In the genomic region with DNA sequence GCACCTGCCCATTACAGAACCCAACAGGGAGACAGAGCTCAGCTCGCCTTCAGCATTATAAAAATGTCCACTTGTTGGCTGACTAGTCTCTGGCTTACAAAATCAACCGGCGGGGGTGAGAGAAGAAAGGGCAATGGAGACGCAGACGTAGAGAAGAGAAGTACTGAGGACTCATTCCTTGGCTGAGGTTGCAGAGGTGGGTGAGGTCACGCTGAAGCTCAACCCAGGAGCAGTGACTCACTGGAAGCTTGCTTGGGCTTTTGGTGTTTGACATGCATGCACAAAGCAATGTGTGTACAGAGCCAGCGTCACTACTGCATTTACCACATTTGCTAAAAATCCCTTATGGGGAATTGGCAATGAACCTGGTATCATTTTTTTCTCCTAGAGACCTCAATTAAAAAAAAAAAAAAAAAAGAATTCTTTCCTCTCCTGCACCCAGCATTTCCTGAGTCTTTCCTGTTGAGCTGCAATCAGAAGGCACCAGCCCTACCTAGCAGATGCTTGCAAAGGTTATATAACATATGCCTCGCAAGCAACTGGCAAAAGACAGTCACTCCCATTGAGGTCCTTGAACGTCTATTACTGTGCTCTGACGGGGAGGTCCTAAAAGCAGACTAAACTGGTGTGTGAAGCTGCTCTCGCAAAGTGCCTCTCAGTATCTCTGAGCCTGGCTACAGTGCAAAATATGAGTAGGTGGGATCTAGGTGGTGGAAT, we compare ENCODE assay signal across 14 mouse cellular contexts.
A peak's percentile ranks its signal among the peaks of the same experiment; 100 is the strongest.
DNase-seq lines count a peak whose midpoint lies in the region; ATAC-seq lines count a peak whose summit lies in the region.
"Had no signal": no experiment of that assay in that cellular context is flagged by ENCODE, and none has a peak within 500 bp of the region (broad histone marks: within the 10 kb centered on the region; RNA-seq: fewer than 3 reads in every experiment).

No protein-coding gene starts in this region.

- no peak overlapping the region for H3K27ac ChIP-seq in embryonic facial prominence, embryonic 10.5 days (replicated peaks)
- H3K27ac ChIP-seq: forebrain, embryonic 15.5 days; limb, embryonic 13.5 days; midbrain, embryonic 10.5 days had no signal

- no peaks in the 10 kb centered on the region for H3K9me3 ChIP-seq in embryonic facial prominence, embryonic 10.5 days
- H3K9me3 ChIP-seq: forebrain, embryonic 15.5 days; limb, embryonic 13.5 days; midbrain, embryonic 10.5 days had no signal

- H3K27me3 ChIP-seq in embryonic facial prominence, embryonic 10.5 days (replicated peaks; ENCODE audit: low read depth, poor library complexity, severe bottlenecking), result no peaks in the 10 kb centered on the region
- H3K27me3 ChIP-seq: forebrain, embryonic 15.5 days; limb, embryonic 13.5 days had no signal

- intact Hi-C loops in left cerebral cortex, postnatal 4 days (cut with DNase I), result no loop called here

- no peaks in the 10 kb centered on the region for H3K36me3 ChIP-seq in embryonic facial prominence, embryonic 10.5 days (replicated peaks)
- H3K36me3 ChIP-seq: forebrain, embryonic 15.5 days; limb, embryonic 13.5 days; midbrain, embryonic 10.5 days had no signal

- no peak for ATAC-seq in CD4-positive, CD25-positive, alpha-beta regulatory T cell, adult 4 months
- ATAC-seq in frontal cortex, adult (ENCODE audit: low TSS enrichment), result peak; percentile 76
- ATAC-seq in hematopoietic stem cell, adult 5-6 weeks (replicated peaks in 1 of 2; ENCODE audit: insufficient read depth in 1 of 2, low FRiP score in 2 of 2, low TSS enrichment in 1 of 2, low read depth in 1 of 2, poor library complexity in 2 of 2, severe bottlenecking in 2 of 2), result peak; percentile 75 to 90
- ATAC-seq: forebrain, embryonic 15.5 days had no signal

- 86% methylated on average over 11 of the region's 11 CpGs for WGBS in embryonic facial prominence, embryonic 10.5 days

- H3K4me1 ChIP-seq in embryonic facial prominence, embryonic 10.5 days, result no peaks in the 10 kb centered on the region
- H3K4me1 ChIP-seq: forebrain, embryonic 15.5 days; limb, embryonic 13.5 days; midbrain, embryonic 10.5 days had no signal

- no peak overlapping the region for H3K4me3 ChIP-seq in embryonic facial prominence, embryonic 10.5 days
- H3K4me3 ChIP-seq: forebrain, embryonic 15.5 days; limb, embryonic 13.5 days; midbrain, embryonic 10.5 days had no signal

- DNase-seq in CD4-positive, CD25-positive, alpha-beta regulatory T cell, adult 2 months (ENCODE audit: low read depth, low spot score), result peak; percentile 13
- no peak for DNase-seq in frontal cortex, postnatal 10 days (ENCODE audit: low spot score in 2 of 2)
- DNase-seq in 416B (ENCODE audit: low read depth), result peak; percentile 33
- DNase-seq in left cerebral cortex, postnatal 4 days, result no peak
- no peak for DNase-seq in embryonic facial prominence, embryonic 10.5 days (ENCODE audit: low spot score)
- DNase-seq: embryo, embryonic 11 days; gastrocnemius, postnatal 10 days; thymus, postnatal 14 days had no signal

Comparison
In these comparisons a context has a peak if more than half of its experiments do, and no peak if none do; other contexts are left out.
1. DNase-seq: peak in CD4-positive, CD25-positive, alpha-beta regulatory T cell, adult 2 months (single experiment) and 416B (single experiment); none in frontal cortex, postnatal 10 days (0 of 2), left cerebral cortex, postnatal 4 days (single experiment) and embryonic facial prominence, embryonic 10.5 days (single experiment).